Mouse (Mus musculus) spleen, embryonic (tissue): ENCODE results near the gene Arl2bp.

Experiments used
- CTCF ChIA-PET: fragments of 350-600 bp; sonication (Branson Sonifier 250); formaldehyde crosslinking; loops from one replicate; lab custom pipeline; 2022; lab: Charles Lee

The Arl2bp gene

GRCm38 (mm10) chr8:94666456-94667308 lies at the start of gene Arl2bp:
TSS of gene Arl2bp (plus strand) at chr8:94666600.
- CTCF ChIA-PET, result interaction anchor here (0.7 kb wide), 2 partner anchors 33 to 277 kb away, joined by 3 to 6 read pairs; no protein-coding TSS in a partner anchor

- CTCF ChIA-PET, result interaction anchor here (0.6 kb wide), 1 partner anchor 250 kb away, joined by 3 read pairs; no protein-coding TSS in a partner anchor
These were observed 41.5 kb upstream of the Arl2bp start for GRCm38 (mm10) chr8:94624885-94625284.

- CTCF ChIA-PET, result no interaction called here
These were observed 32.7 kb upstream of the Arl2bp start for GRCm38 (mm10) chr8:94633564-94634194.

GRCm38 (mm10) chr8:94634211-94634610 lies 32.2 kb upstream of the Arl2bp start:
- CTCF ChIA-PET, result no interaction called here

GRCm38 (mm10) chr8:94641183-94641582 lies 25.2 kb upstream of the Arl2bp start:
- CTCF ChIA-PET, result interaction anchor here (0.6 kb wide), 1 partner anchor 55 kb away, joined by 3 read pairs; no protein-coding TSS in a partner anchor

- CTCF ChIA-PET, result interaction anchor here (0.6 kb wide), 1 partner anchor 56 kb away, joined by 3 read pairs; no protein-coding TSS in a partner anchor
These were observed 24.5 kb upstream of the Arl2bp start for GRCm38 (mm10) chr8:94641938-94642337.

- CTCF ChIA-PET, result no interaction called here
These were observed 21.2 kb upstream of the Arl2bp start for GRCm38 (mm10) chr8:94645202-94645601.

- CTCF ChIA-PET, result interaction anchor here (0.6 kb wide), 1 partner anchor 408 kb away, joined by 3 read pairs; no protein-coding TSS in a partner anchor
These were observed 20.2 kb upstream of the Arl2bp start for GRCm38 (mm10) chr8:94646165-94646564.

GRCm38 (mm10) chr8:94649496-94649895 lies 16.9 kb upstream of the Arl2bp start:
- CTCF ChIA-PET, result no interaction called here

- CTCF ChIA-PET, result no interaction called here
These were observed 13.4 kb upstream of the Arl2bp start for GRCm38 (mm10) chr8:94652951-94653350.

DNA sequence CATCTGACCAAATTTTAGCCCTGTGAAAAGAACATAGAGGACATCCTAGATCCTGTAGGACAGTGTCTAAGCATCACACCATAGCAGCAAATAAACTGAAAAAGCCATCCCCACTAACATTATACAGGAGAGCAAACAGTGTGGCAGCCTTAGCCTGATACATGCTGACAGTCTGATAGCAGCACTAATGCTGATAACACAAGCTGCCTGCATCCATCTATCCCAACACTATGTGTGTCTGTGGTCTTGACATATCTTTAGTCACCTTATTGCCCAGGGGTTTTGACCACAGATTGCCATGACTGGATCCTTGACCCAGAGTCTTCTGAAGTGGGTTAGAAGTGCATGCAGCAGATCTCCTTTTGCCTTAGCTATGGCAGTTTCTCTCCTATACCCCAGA lies 11.4 kb upstream of the Arl2bp start:
- CTCF ChIA-PET, result no interaction called here

DNA sequence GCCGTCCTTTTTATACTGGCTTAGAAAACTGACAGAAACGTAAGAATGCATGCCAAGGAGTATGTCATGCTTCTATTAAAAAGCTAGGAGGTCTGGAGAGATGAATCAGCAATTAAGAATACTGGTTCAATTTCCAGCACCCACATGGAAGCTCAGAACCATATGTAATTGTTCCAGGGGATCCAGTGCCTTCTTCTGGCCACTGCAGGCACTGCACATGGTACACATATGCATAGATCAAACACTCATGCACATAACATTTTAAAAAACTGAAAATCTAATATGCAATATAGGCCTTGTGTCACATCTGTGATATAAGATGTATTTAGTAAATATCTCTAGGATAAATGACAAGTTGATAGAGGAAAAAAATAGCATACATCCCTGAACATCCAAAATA lies 8.4 kb upstream of the Arl2bp start:
- CTCF ChIA-PET, result no interaction called here

GRCm38 (mm10) chr8:94660418-94660817 lies 6.0 kb upstream of the Arl2bp start:
- CTCF ChIA-PET, result interaction anchor here (0.9 to 1.3 kb wide), 2 partner anchors 42 to 60 kb away, joined by 3 read pairs; no protein-coding TSS in a partner anchor

- CTCF ChIA-PET, result no interaction called here
These were observed 1.7 kb upstream of the Arl2bp start for GRCm38 (mm10) chr8:94664722-94665121.

GRCm38 (mm10) chr8:94674384-94674783 lies 8.0 kb downstream of the Arl2bp start:
- CTCF ChIA-PET, result no interaction called here

GRCm38 (mm10) chr8:94675923-94676322 lies 9.5 kb downstream of the Arl2bp start:
- CTCF ChIA-PET, result no interaction called here

DNA sequence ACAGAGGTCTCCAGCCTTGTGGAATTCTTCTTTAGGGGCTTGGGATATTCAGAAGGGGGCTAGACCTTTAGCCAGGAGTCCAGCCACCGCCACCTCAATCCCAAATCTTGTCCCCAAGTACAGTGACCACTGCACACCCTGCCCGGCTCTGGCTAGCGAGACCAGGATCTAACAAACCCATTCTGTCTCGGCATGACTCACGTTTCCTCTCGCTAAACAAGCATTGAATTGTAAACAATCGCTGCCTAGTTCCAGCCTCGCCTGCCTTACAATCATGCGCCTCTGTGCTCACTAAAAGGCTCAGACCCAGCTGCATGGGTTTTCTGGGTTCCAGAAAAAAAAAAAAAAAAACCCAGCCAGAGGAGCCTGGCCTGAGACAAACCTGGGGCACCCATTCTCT lies 12.2 kb downstream of the Arl2bp start:
- CTCF ChIA-PET, result interaction anchor here (0.9 kb wide), 1 partner anchor 1029 kb away, joined by 3 read pairs; no protein-coding TSS in a partner anchor

- CTCF ChIA-PET, result no interaction called here
These were observed 14.0 kb downstream of the Arl2bp start for GRCm38 (mm10) chr8:94680414-94680813.

- CTCF ChIA-PET, result no interaction called here
These were observed 16.5 kb downstream of the Arl2bp start for GRCm38 (mm10) chr8:94682732-94683524.

- CTCF ChIA-PET, result no interaction called here
These were observed 17.9 kb downstream of the Arl2bp start for GRCm38 (mm10) chr8:94684287-94684686.

DNA sequence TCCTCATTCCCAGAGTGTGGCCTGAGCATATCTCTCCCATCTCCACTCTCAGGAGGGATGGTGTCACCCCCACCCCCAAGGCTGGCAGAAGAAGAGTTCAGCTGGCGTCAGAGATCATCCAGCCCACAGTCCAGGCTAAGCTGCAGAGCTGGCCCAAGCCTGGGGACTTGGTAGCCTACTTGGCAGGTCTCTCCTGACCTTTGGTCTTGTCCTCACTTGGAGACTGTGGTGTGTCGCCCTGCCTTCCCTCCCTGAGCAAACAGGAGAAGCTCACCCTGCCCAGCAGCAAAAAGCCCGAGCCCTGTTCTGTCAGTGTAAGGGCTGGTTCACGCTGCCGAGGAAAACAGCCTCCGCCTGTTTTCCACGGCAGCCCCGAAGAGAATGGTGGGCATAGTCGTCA lies 19.6 kb downstream of the Arl2bp start:
- CTCF ChIA-PET, result no interaction called here
